Mouse (Mus musculus) ES-E14 (cell line): ENCODE measurements around the gene Cd247.

ENCODE experiments used
- CHD2 ChIP-seq: IDR thresholded peaks from 2 replicates; pipeline ENCODE4 v1.6.1; 2014; ENCODE audit warnings: mild to moderate bottlenecking, low read depth, low read length, inconsistent platforms
- HCFC1 ChIP-seq: IDR thresholded peaks from 2 replicates; pipeline ENCODE4 v1.6.1; 2012; ENCODE audit warnings: low read length, inconsistent platforms, borderline replicate concordance; ENCODE audit not compliant: insufficient read depth
- MAFK ChIP-seq: IDR thresholded peaks from 2 replicates; pipeline ENCODE4 v1.6.1; 2014; ENCODE audit warnings: mild to moderate bottlenecking, low read depth, low read length, inconsistent platforms; ENCODE audit not compliant: insufficient read depth
- ZNF384 ChIP-seq: IDR thresholded peaks from 2 replicates; pipeline ENCODE4 v1.6.1; 2012; ENCODE audit warnings: low read depth, low read length, inconsistent platforms

- TF ChIP-seq ZNF384 (no peak), CHD2 (no peak), HCFC1 (no peak), MAFK (no peak)
Observed at GRCm38 (mm10) chr1:165836461-165836860, 48.0 kb downstream of the Cd247 start.
